Mouse (Mus musculus): ENCODE measurements around the gene Ndufa1. TPM values are rescaled to one million over a fixed set of nuclear protein-coding genes. Genes with fewer than 3 reads are reported as not detected.

The Ndufa1 gene
- polyA plus RNA-seq, 1 experiment from 2014 or later: 473 TPM

GRCm38 (mm10) chrX:37141732-37142131 is 49.2 kb downstream of the Ndufa1 start:
- no peaks in the 10 kb centered on the region for H3K27me3 ChIP-seq (ENCODE audit: insufficient read depth, low read length)
- TF ChIP-seq EP300 (IDR thresholded peaks at IDR 0.05; ENCODE audit: low read depth): no peak
- TF ChIP-seq CTCF (IDR thresholded peaks at IDR 0.05; ENCODE audit: low read depth): no peak
- no peak overlapping the region for H3K4me2 ChIP-seq (ENCODE audit: low read depth, low read length)
- no peak for ATAC-seq
- 85% methylated on average over 3 of the region's 3 CpGs for WGBS (ENCODE audit: insufficient replicate concordance)
- H3K4me1 ChIP-seq (ENCODE audit: insufficient read depth): no peaks in the 10 kb centered on the region
- H3K4me3 ChIP-seq (ENCODE audit: low read depth, low read length): no peak overlapping the region
- H3K9ac ChIP-seq (replicated peaks): no peak overlapping the region
- no peak for DNase-seq
- no peaks in the 10 kb centered on the region for H3K9me3 ChIP-seq (ENCODE audit: low read length)
- H3K36me3 ChIP-seq (replicated peaks; ENCODE audit: insufficient read depth, low read length): peaks cover 11% of the 10 kb centered on the region
- H3K27ac ChIP-seq (ENCODE audit: low read depth): no peak overlapping the region

Other genes starting within 250 kb of the Ndufa1 start
- 3.4 TPM in 2 replicates for gene Sept6, start 199.4 kb downstream of the Ndufa1 start, polyA plus RNA-seq (2015; fragmentation: Nextera tagmentation; extraction: Ambion mirVana)
- 0.11 TPM in 1 of 2 replicates, not detected in the other for gene Sowahd, start 142.3 kb downstream of the Ndufa1 start, polyA plus RNA-seq (2015; fragmentation: Nextera tagmentation; extraction: Ambion mirVana)
- 364 and 376 TPM in 2 replicates for gene Rpl39, start 105.8 kb downstream of the Ndufa1 start, polyA plus RNA-seq (2015; fragmentation: Nextera tagmentation; extraction: Ambion mirVana)
- 8.3 and 8.5 TPM in 2 replicates for gene Upf3b, start 80.8 kb downstream of the Ndufa1 start, polyA plus RNA-seq (2015; fragmentation: Nextera tagmentation; extraction: Ambion mirVana)
- 4.9 and 7.2 TPM in 2 replicates for gene Nkap, start 64.4 kb downstream of the Ndufa1 start, polyA plus RNA-seq (2015; fragmentation: Nextera tagmentation; extraction: Ambion mirVana)
- not detected in 2 replicates for gene Akap14, start 22.3 kb downstream of the Ndufa1 start, polyA plus RNA-seq (2015; fragmentation: Nextera tagmentation; extraction: Ambion mirVana)
- gene Rnf113a1, start 82 bp upstream of the Ndufa1 start, polyA plus RNA-seq (2015; fragmentation: Nextera tagmentation; extraction: Ambion mirVana): 2.8 and 2.9 TPM in 2 replicates
- not detected in 2 replicates for gene Gm9, start 19.9 kb upstream of the Ndufa1 start, polyA plus RNA-seq (2015; fragmentation: Nextera tagmentation; extraction: Ambion mirVana)
- not detected in 2 replicates for gene Rhox1, start 31.1 kb upstream of the Ndufa1 start, polyA plus RNA-seq (2015; fragmentation: Nextera tagmentation; extraction: Ambion mirVana)
- not detected in 2 replicates for gene Rhox2a, start 53.8 kb upstream of the Ndufa1 start, polyA plus RNA-seq (2015; fragmentation: Nextera tagmentation; extraction: Ambion mirVana)
- not detected in 2 replicates for gene Rhox3a, start 58.8 kb upstream of the Ndufa1 start, polyA plus RNA-seq (2015; fragmentation: Nextera tagmentation; extraction: Ambion mirVana)
- gene Rhox4a, start 74.2 kb upstream of the Ndufa1 start, polyA plus RNA-seq (2015; fragmentation: Nextera tagmentation; extraction: Ambion mirVana): not detected in 2 replicates
- not detected in 2 replicates for gene Rhox3a2, start 188.9 kb upstream of the Ndufa1 start, polyA plus RNA-seq (2015; fragmentation: Nextera tagmentation; extraction: Ambion mirVana)
- gene Rhox4a2, start 199.7 kb upstream of the Ndufa1 start, polyA plus RNA-seq (2015; fragmentation: Nextera tagmentation; extraction: Ambion mirVana): not detected in 2 replicates
- gene Rhox2b, start 220.9 kb upstream of the Ndufa1 start, polyA plus RNA-seq (2015; fragmentation: Nextera tagmentation; extraction: Ambion mirVana): not detected in 2 replicates
- gene Rhox4b, start 241.3 kb upstream of the Ndufa1 start, polyA plus RNA-seq (2015; fragmentation: Nextera tagmentation; extraction: Ambion mirVana): not detected in 2 replicates